Mouse (Mus musculus): Measurements from ENCODE around the gene Stx11. TPM values are rescaled to one million over a fixed set of nuclear protein-coding genes. Genes with fewer than 3 reads are reported as not detected.
A peak's percentile ranks its signal among the peaks of the same experiment; 100 is the strongest.

The Stx11 gene
- polyA plus RNA-seq (2015; fragmentation: Nextera tagmentation; extraction: Ambion mirVana), result 10.3 and 11.9 TPM in 2 replicates

DNA sequence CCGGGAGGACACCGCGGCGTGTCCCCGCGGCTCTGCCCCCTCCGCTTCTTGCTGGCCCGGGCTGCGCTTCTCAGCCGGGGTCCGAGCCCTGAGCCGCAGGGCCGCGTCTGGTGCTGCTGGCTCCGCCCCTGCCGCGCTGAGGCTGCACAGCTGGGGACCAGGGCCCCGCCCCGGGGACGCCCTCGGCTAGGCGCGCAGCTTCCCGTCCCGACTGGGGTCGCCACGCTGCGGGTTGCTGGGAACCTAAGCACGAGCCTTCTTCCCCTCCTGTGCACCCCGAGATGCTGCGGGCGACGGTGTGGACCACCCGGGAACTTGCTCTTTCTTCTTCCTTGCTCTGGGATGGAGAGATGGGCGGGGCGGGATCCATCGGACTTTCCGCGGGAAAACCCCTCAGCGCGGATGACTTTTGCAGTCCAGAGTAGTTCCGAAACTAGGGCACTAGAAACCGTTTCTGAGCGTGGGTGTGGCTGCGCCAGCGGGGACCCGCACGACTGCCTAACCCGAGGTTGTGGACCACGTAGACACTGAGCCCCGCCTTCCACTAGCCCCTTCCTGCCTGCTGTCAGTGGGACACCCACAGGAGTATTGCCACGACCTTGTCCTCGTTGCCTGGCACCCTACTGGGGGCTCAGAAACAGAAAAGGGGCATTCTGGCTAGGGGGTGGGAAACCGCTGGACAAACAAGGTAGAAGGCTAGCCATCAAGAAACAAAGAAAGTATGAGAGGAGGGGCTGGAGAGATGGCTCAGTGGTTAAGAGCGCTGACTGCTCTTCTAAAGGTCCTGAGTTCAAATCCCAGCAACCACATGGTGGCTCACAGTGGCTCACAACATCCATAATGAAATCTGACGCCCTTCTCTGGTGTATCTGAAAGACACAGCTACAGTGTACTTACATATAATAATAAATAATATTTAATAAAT is at the start of gene Stx11:
Gene Stx11 (minus strand): TSS at position 148 of the 925 bp plus-strand sequence.
- H3K4me1 ChIP-seq (ENCODE audit: insufficient read depth), result peaks cover 10% of the 10 kb centered on the region
- WGBS (ENCODE audit: insufficient replicate concordance), result 4% methylated on average over 52 of the region's 56 CpGs
- H3K36me3 ChIP-seq (replicated peaks; ENCODE audit: insufficient read depth, low read length), result no peaks in the 10 kb centered on the region
- peak; percentile 88 for ATAC-seq
- H3K4me3 ChIP-seq (ENCODE audit: low read depth, low read length), result peak within 1 kb of the TSS; percentile 88
- H3K9ac ChIP-seq (replicated peaks), result peak within 1 kb of the TSS; percentile 76
- peak within 1 kb of the TSS; percentile 93 for H3K4me2 ChIP-seq (ENCODE audit: low read depth, low read length)
- peak; percentile 86 for DNase-seq
- peak within 1 kb of the TSS; percentile 71 for H3K27ac ChIP-seq (ENCODE audit: low read depth)
- no peaks in the 10 kb centered on the region for H3K27me3 ChIP-seq (ENCODE audit: insufficient read depth, low read length)
- no peaks in the 10 kb centered on the region for H3K9me3 ChIP-seq (ENCODE audit: low read length)
- TF ChIP-seq EP300 (IDR thresholded peaks at IDR 0.05; ENCODE audit: low read depth) (no peak), CTCF (IDR thresholded peaks at IDR 0.05; ENCODE audit: low read depth) (no peak)

DNA sequence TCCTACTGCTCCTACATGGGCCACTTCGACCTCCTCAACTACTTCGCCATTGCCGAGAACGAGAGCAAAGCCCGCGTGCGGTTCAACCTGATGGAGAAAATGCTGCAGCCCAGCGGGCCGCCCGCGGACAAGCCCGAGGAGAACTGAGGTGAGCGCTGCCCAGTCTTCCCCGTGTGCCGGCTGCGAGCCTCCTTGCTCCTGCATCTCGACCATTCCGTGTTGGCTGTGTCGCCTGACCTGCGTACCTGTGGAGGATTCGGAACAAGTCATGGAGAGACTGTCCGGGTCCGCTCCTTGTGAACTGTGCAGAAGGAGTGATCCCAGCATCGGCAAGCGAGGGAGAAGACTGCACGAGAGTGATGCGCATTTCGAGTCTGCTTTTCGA is 44.6 kb upstream of the Stx11 start:
- TF ChIP-seq CTCF (IDR thresholded peaks at IDR 0.05; ENCODE audit: low read depth) (no peak), EP300 (IDR thresholded peaks at IDR 0.05; ENCODE audit: low read depth) (no peak)
- DNase-seq (no peak), ATAC-seq (peak; percentile 37)
- under 1% methylated on average over 29 of the region's 29 CpGs for WGBS (ENCODE audit: insufficient replicate concordance)
- Histone ChIP-seq H3K4me3 (ENCODE audit: low read depth, low read length) (peak overlapping the region; percentile 95), H3K36me3 (replicated peaks; ENCODE audit: insufficient read depth, low read length) (no peaks in the 10 kb centered on the region; the same call in 1 of the 2 replicates), H3K27me3 (ENCODE audit: insufficient read depth, low read length) (no peaks in the 10 kb centered on the region), H3K9ac (replicated peaks) (peak overlapping the region; percentile 92), H3K9me3 (ENCODE audit: low read length) (no peaks in the 10 kb centered on the region), H3K4me1 (ENCODE audit: insufficient read depth) (peaks cover 10% of the 10 kb centered on the region), H3K4me2 (ENCODE audit: low read depth, low read length) (peak overlapping the region; percentile 96), H3K27ac (ENCODE audit: low read depth) (peak overlapping the region; percentile 61)

DNA sequence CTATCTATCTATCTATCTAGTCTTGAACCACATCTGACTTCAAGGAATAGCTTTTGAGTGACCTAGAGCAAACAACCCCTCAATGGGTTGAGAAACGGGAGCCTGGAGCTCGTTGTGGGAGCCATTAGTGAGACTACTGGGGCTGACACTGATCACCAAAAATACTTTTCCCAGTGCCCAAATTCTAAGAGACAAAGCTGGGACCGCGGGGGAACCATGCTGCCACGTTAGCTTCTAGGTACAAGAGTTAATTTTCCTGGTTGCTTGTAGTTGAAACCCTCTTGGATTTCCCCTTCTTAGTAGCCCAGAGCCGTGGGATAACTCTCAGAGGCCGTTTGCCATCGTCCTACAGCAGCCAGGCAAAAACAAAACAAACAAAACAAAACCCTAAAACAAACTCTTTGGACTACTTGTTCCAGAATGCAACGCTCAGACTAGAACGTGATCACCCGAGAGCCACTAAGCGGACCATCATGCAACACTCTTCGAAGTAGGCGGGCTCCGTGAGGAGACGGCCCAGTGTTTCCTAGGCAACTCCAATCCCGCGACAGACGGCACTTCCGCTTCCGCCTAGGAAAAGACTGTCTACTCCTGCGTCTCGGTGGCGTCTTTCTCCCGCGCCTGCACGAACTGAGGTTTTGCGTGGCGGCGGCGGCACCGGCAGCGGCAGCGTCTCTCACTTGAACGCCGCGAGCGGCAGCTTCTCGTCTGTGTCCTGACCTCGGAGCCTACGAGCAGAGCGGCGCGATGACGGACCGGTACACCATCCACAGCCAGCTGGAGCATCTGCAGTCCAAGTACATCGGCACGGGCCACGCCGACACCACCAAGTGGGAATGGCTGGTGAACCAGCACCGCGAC is 44.0 kb upstream of the Stx11 start:
- H3K4me1 ChIP-seq (ENCODE audit: insufficient read depth), result peaks cover 10% of the 10 kb centered on the region
- ATAC-seq, result peak; percentile 100
- 2% methylated on average over 52 of the region's 52 CpGs for WGBS (ENCODE audit: insufficient replicate concordance)
- H3K27me3 ChIP-seq (ENCODE audit: insufficient read depth, low read length), result no peaks in the 10 kb centered on the region
- peak overlapping the region; percentile 77 for H3K27ac ChIP-seq (ENCODE audit: low read depth)
- H3K9ac ChIP-seq (replicated peaks), result peak overlapping the region; percentile 92
- peak; percentile 94 for DNase-seq
- TF ChIP-seq CTCF (IDR thresholded peaks at IDR 0.05; ENCODE audit: low read depth), result no peak
- no peak for TF ChIP-seq EP300 (IDR thresholded peaks at IDR 0.05; ENCODE audit: low read depth)
- H3K4me2 ChIP-seq (ENCODE audit: low read depth, low read length), result peak overlapping the region; percentile 96
- H3K4me3 ChIP-seq (ENCODE audit: low read depth, low read length), result peak overlapping the region; percentile 95
- H3K9me3 ChIP-seq (ENCODE audit: low read length), result no peaks in the 10 kb centered on the region
- H3K36me3 ChIP-seq (replicated peaks; ENCODE audit: insufficient read depth, low read length), result no peaks in the 10 kb centered on the region; the same call in 1 of the 2 replicates

DNA sequence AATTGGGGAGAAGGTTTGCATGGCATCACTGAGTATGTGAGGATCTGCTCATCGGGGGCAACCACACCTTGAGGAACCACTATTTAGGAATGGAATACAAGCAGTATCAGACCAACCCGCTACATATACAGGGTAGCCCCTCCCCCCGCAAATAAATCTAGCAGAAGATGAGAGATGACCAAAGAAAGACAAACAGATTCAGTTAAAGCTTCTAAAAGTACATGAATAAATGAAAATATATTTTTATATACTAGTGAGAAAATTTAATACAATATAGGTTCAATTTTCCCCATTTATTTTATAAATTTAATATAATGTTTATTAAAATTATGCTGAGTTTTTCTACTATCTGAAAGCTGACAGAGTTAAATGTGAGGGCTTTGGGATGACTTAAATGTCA is 40.9 kb upstream of the Stx11 start, which contains the start of gene Sf3b5:
Gene Sf3b5 (plus strand): TSS at position 301 of the 400 bp plus-strand sequence.
- DNase-seq (no peak), ATAC-seq (no peak)
- Histone ChIP-seq H3K9ac (replicated peaks) (no peak within 1 kb of the TSS), H3K4me2 (ENCODE audit: low read depth, low read length) (no peak within 1 kb of the TSS), H3K4me1 (ENCODE audit: insufficient read depth) (peaks cover 10% of the 10 kb centered on the region), H3K4me3 (ENCODE audit: low read depth, low read length) (no peak within 1 kb of the TSS), H3K27ac (ENCODE audit: low read depth) (no peak within 1 kb of the TSS), H3K9me3 (ENCODE audit: low read length) (no peaks in the 10 kb centered on the region), H3K27me3 (ENCODE audit: insufficient read depth, low read length) (no peaks in the 10 kb centered on the region), H3K36me3 (replicated peaks; ENCODE audit: insufficient read depth, low read length) (no peaks in the 10 kb centered on the region)
- WGBS (ENCODE audit: insufficient replicate concordance), result 74% methylated on average over 3 of the region's 3 CpGs
- TF ChIP-seq EP300 (IDR thresholded peaks at IDR 0.05; ENCODE audit: low read depth), result no peak
- no peak for TF ChIP-seq CTCF (IDR thresholded peaks at IDR 0.05; ENCODE audit: low read depth)

DNA sequence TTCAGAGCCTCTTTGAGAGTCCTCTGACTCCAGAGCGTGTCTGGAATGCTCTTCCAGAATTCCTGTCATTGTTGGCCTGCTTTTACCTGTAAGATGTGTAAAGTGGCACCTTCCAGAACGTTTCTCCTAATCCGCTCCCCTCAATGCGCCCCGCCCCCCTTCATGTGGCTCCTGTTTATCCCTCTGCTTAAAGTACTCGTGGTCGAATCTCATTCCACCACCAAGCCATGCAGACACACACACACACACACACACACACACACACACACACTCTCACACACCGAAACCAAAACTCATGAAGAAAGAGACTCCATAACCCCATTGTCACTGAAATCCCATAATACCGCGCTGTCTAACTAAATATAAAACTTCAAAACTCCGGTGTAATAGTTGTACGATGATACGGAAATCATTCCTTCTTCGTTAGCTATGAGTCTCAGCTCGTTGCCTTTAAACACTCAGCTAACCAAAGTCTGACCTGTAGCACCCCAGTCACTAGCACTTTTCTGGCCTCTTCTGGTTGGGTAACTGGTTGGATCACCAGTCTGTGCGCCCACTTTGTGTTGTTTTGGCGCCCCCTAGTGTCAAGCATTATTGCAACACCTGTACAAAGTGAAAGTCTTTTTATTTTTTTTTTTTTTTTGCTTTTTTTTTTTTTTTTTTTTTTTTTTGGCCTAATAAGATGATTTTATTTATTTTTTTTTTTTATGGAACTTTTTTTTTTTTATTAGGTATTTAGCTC is 32.8 kb upstream of the Stx11 start:
- Histone ChIP-seq H3K4me1 (ENCODE audit: insufficient read depth) (no peaks in the 10 kb centered on the region), H3K27me3 (ENCODE audit: insufficient read depth, low read length) (no peaks in the 10 kb centered on the region), H3K9me3 (ENCODE audit: low read length) (no peaks in the 10 kb centered on the region), H3K9ac (replicated peaks) (no peak overlapping the region), H3K4me2 (ENCODE audit: low read depth, low read length) (peak overlapping the region; percentile 30; the same call in 1 of the 2 replicates), H3K36me3 (replicated peaks; ENCODE audit: insufficient read depth, low read length) (no peaks in the 10 kb centered on the region), H3K4me3 (ENCODE audit: low read depth, low read length) (no peak overlapping the region), H3K27ac (ENCODE audit: low read depth) (no peak overlapping the region)
- TF ChIP-seq EP300 (IDR thresholded peaks at IDR 0.05; ENCODE audit: low read depth), result no peak
- TF ChIP-seq CTCF (IDR thresholded peaks at IDR 0.05; ENCODE audit: low read depth), result peak; percentile 89
- DNase-seq (peak; percentile 91), ATAC-seq (peak; percentile 83)
- WGBS (ENCODE audit: insufficient replicate concordance), result 43% methylated on average over 17 of the region's 17 CpGs

Measured in liver, postnatal 0 days (tissue).